Mouse (Mus musculus): ENCODE data around the gene Setd3.

The Setd3 gene

DNA sequence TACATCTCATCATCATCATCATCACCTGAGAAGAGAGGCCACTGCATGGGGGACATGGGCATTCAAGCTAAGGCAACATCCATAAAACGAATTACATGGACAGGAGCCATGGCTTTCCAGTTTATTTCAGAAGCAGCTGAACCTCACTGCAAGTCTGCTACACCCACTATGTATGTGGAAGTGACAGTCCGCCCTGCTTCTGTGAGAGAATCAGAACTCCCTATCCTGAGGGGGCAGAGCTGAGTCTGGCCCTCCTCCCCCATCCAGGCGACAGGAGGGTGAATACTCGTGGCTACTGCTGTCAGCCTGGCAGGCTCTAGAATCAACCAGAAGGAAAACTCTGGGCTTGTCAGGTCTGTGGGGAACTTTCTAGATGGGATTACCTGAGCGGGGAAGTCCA lies 106.2 kb downstream of the Setd3 start:
- no peak for DNase-seq (ENCODE audit: low spot score in 2 of 2)

DNA sequence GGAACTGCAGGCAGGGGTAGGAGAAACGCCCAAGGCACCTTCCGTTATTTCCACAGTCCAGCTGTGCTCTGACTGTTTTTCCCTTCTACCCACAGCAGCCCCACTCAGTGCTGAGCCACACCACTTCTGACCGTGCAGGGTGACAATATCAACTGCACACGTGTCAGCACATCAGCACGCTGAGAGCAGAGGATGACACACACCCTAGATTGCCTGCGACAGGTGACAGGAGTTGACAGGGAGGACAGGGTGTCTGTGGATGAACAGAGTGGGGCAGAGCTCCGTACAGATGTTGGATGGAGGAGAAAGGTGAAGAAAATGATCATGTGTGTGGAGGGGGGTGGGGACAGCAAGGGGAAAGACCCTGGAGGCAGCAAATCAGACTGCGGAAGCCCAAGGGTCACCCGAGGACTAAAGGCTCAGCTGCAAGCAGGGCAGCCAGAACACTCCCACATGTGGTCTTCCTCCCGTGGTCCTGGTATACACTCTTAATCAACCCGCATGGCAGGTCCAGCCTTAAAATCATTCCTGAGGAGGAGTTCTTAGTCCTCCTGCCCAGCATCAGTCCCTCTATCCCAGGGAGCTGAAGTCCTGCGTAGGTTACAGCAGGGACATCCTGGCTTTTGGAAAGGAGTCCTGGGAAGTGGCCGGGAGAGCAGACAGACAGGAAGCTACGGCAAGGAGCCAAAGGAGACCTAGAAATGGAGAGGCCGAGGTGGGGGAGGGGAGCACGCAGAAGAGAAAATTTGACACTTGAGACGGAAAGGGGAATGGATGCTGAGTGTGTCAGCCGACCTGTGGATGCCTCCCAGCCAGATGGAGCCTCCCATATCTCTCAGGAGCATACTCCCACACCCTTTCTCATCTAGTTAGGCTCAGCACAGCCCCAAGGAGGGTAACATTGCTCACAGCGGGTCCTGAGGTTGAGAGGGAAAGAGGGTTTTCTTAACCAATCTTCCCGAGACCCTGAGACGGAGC lies 108.1 kb downstream of the Setd3 start:
- DNase-seq (ENCODE audit: low spot score in 2 of 2) = no peak

DNA sequence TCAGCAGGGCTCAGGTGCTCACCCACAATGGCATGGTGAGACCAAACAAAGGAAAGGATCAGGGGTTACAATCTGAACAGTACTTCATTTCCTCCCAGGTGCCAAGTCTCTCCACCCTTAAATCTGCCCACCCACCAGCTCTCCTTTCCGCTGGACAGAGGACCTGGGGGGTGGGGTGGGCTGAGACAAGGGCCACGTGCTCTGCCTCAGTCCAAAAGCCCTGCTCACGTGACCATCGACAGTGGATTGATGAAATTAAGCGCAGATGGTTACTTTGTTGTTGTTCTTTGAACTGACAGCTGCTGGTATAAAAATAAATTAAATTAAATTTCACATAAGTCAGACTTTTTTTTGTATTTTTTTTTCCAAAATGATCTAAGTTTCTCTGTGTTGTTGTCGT lies 109.6 kb downstream of the Setd3 start:
- no peak for DNase-seq (ENCODE audit: low spot score in 2 of 2)

DNA sequence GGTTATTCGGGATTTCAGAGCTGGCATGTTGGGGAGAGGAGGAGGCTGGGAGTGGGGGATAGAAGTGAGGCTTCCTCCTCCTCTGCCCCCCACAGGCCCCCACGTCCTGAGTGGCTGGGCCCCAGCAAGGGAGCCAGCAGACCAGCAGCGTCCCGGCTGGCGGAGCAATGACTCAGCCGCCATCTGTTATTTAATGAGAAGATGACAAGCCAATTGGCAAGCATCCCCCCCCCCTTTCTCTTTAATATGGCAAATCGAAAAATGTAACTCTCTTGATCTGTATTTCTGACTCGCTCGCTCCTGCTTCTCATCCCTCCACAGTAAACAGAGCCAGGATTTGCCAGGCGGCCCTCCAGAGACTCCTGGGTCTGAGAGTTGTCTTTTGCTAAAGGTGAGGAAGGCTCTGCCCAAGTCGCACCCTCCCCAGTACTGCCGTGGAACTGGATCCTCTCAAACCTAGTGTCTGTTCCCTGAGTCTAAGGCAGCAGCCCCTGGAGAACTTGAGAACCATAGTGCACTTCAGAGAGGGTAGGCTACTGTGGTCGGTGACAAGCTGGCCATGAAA lies 111.2 kb downstream of the Setd3 start:
- DNase-seq (ENCODE audit: low spot score in 2 of 2) = no peak

DNA sequence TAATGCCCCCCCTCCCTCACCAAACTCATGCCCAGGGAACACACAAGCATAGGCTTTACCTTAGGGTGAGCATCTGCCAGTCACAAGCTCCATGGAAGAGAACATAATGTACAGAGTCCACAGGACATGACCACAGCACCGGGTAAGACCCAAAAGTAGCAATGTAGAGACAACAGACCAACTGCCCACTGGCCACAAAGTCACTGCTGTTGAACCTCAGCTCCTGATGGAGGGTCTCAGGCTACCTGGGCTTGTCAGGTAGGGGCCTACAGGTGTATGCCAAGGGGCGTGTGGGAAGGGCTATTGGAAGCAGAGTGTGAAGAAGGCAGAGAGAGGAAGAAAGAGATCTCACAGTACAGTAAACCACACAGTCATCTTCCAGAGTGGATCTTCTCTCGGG lies 111.9 kb downstream of the Setd3 start:
- no peak for DNase-seq (ENCODE audit: low spot score in 2 of 2)

DNA sequence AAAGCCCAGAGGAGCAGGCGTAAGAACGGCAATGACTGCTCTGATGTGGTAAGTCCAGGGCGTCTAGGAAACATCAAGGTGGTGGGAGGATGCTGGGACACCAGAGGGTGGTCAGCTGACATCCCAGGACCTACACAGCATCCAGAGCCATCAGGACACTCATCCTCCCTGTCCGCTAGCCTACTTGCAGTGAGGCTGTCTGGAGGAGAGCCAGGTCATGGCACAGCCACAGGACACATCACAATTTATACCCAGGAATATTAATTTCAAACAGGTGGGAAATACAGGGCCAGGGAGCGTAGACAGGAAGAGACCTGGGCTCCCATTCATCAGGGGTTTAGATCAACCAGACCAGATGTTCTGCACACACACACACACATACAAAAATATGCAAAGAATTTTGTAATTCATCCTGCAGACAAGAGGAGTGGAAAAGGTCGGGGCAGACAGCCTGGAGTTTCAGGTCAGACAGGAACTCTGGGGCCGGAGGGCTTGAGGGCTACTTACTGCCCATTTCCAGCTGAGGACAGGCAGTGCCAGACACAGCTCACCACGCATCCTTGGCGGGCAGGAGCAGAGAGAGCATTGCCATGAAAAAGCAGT lies 114.6 kb downstream of the Setd3 start:
- DNase-seq (ENCODE audit: low spot score in 2 of 2) = no peak

DNA sequence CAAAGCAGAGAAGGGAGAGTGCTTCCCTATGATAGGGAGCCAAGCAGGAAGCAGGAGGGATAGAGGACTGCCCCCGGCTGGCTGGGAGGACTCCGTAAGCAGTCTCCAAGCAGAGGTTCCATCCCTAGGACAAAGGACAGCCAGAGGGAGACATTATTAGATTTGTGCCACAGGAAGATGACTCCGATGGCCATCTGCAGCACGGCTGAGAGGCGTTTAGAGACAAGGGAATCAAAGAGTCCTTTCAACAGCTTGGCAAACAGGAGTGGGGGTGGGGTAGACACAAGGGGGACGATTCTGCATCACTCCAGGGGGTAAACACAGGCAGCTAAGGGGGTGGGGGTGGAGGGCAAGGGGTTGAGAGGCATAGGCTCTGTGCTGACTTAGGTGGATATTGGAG lies 115.1 kb downstream of the Setd3 start:
- DNase-seq (ENCODE audit: low spot score in 2 of 2) = no peak

DNA sequence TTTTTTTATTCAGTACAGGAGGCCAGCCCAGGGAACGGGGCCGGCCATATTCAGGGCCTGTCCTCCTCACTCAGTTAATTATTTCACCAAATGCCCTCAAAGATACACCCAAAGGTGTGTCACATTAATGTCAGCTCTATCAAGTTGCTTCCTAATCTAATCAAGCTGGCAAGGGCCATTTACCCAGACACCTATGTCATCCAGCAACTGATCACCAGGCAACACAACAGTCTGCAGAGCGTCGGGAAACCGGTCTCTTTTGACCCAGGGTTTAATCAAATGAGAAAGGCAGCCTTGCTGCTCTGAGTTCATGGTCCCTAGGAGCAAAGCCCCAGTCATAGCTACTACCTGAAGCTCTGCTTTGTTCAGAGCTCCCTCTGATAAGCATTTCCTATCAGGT lies 117.0 kb downstream of the Setd3 start:
- DNase-seq (ENCODE audit: low spot score in 2 of 2) = no peak

DNA sequence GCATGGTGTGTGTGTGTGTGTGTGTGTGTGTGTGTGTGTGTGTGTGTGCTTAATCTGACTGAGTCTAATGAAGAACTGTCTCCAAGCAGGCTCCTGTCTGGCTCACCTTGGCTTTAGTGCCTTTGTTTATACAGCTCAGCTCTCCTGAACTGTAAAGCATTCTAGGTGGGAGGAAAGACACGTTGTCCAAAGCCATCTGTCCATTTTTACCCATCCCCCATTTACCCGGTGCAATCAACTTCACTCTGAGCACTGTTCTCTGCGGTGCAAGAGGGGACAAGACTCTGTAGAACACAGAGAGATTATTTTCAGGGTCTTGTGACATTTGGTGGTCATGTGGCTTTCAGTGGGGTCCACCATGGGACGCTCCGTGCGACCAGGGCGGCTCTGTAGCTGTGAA lies 117.5 kb downstream of the Setd3 start:
- no peak for DNase-seq (ENCODE audit: low spot score in 2 of 2)
